Mouse (Mus musculus): ENCODE results near the gene Igf1r.

DNA sequence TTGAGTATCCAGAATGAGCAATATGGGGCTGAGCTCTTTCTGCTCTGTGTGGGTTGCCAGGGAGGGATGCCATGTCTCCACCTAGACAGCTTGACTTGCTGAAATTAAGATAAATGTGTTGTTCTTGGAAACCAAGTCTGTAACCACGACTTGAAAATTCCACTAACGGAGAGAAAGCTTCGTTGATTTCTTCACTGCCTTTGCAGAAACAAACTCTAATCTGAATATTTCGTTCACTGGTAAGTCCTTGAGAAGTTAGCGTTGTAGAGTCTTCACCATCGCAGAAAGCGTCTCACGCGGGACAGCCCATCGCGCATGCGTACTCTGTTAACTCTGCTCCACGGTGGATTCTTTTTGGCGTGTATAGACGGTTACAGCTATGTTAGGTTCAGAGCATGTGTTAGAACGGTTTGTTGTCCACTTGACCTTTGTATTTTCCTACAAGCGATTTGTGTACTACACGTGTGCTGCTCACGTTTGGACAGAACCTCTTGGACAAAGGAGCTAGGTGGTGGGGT lies 327.8 kb downstream of the Igf1r start:
- no peak for TF ChIP-seq ZC3H11A (IDR thresholded peaks at IDR 0.05; ENCODE audit: borderline replicate concordance, low read depth, low read length)
- no peak for TF ChIP-seq ZNF384 (IDR thresholded peaks at IDR 0.05; ENCODE audit: low read depth, low read length)
- TF ChIP-seq HCFC1 (IDR thresholded peaks at IDR 0.05; ENCODE audit: borderline replicate concordance, insufficient read depth, low read length), result no peak
- no peak for TF ChIP-seq CHD2 (IDR thresholded peaks at IDR 0.05; ENCODE audit: low read depth, low read length)
- no peak for TF ChIP-seq MAFK (IDR thresholded peaks at IDR 0.05; ENCODE audit: insufficient read depth, low read depth, low read length)
